Mouse (Mus musculus): Measurements from ENCODE around the gene Ddost.

- TF ChIP-seq CTCF (conservative IDR thresholded peaks at IDR 0.05; ENCODE audit: low read length) (no peak), NANOG (IDR thresholded peaks at IDR 0.05; ENCODE audit: borderline replicate concordance, low read length) (no peak)
Observed at GRCm38 (mm10) chr4:138292028-138292427, 12.5 kb upstream of the Ddost start.

Data from E14TG2a.4 (cell line).